Mouse (Mus musculus): ENCODE measurements at regions not wholly inside any gene's neighbourhood (a gene's known extent, or its start where the extent isn't known, plus 50 kb on each side); places are given as distances from the start of the nearest gene placed in this dataset.
A peak's percentile ranks its signal among the peaks of the same experiment; 100 is the strongest.

DNA sequence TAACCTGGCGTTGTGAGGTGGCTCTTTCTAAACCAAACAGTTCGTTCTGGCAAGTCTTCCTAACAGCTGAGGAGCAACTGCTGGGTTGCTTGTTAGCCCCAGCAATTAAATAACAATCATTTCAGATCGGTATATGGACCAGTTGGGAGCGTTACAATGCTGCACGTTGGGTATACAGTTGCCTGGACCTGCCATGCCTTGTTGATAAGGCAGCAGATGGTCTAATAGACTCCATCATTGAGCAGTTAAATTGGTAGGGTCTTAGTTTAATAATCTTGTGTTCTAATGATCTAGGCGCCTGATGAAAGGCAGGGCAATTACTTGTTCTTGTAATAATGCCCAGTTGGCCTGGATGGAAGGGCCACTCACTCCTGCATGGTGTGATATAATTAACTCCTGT lies 150.1 kb upstream of the Eomes start:
- no peak for ATAC-seq

DNA sequence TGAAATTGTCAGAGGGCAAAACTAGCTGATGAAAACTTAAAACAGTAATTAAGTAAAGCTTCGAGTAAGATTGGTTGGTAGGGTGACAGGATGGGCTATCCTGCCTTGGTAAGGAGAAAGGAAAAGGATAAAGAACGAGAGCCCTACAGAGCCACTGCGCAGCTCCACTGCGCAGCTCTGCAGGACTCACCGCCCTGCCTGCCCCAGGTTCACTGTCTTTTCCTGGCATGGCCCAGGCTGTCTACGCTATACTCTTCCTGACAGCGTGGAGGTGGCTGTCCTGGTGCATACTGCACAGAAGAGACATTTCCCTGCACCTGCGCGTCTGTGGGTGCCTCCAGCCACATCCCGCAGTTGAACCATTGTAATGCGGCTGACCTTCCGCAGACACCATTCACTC lies 136.6 kb upstream of the Eomes start:
- ATAC-seq, result no peak

DNA sequence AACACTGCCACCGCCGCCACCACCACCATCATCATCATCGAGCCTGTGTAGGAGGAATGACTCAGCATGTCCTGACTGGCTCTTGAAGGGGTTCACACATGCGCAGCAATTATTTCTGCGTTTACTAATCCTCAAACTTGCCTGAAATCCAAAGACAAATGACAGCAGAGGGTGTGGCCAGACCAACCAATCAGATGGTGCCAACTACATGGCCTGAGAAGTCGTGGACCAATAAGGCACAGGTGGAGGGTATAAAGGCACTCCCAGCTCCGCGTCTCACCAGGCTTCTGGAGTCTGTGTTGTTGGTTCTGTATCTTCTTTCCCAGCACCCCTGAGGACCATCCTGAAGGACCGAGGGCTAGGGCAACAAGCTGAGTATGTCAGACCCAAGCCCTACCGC lies 123.1 kb upstream of the Eomes start:
- ATAC-seq, result no peak

DNA sequence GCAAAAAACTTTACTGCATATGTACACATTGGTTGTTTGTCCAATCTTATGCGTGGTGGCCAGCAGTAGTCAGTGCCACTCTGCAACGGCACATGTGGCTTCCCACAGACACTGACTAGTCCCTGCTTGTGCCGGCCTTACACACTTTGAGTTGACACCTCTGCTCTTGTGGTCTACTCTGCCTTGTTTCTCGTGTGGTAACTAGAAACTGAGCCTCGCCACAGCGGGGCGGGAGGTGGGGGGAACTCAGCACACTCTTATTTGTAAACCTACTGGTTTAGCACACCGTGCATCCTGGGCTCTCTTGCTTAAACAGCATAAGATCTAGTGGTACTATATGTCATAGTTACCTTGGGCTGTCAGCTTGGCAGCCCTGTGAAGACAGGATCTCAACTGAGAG lies 120.6 kb upstream of the Eomes start:
- no peak for ATAC-seq

GRCm38 (mm10) chr9:118363929-118364328 lies 114.1 kb upstream of the Eomes start:
- no peak for ATAC-seq

- no peak for ATAC-seq
Measured at GRCm38 (mm10) chr9:118365431-118365830, 112.6 kb upstream of the Eomes start.

DNA sequence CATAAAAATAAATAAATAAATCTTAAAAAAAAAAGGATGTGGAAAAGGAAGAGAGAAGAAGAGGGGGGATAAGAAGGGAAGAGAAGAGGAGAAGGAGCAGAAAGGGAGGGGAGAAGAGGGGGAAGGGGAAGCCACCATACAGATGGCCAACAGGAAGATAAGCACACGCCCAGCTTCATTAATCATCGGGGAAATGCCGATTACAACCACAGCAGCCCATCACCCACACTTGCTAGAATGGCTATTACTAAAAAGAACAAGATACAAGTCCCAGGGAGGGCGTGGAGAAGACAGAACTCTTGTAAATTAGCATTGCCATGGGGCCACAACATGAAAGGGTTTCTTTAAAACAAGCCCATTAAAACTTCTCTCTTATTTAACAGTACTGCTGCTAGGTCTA lies 110.7 kb upstream of the Eomes start:
- ATAC-seq, result no peak

DNA sequence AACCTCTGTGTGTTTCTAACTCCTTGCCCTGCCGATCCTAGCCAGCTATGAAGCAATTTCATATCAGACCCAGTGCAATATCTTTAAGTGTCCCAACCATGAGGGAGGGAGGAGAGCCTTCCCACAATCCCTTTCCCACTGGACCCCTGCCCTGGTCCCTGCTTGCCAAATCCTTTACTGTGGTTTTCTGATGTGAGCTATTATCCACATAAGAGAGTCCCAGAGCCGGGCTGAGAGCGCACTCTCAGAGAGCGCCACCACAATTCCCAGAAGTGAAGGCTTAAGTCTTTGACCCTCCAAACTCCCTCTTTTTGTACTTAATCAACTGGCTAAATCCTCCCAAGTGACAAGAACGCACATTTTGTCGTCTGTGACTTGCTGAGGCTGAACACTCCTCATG lies 107.4 kb upstream of the Eomes start:
- ATAC-seq, result no peak

DNA sequence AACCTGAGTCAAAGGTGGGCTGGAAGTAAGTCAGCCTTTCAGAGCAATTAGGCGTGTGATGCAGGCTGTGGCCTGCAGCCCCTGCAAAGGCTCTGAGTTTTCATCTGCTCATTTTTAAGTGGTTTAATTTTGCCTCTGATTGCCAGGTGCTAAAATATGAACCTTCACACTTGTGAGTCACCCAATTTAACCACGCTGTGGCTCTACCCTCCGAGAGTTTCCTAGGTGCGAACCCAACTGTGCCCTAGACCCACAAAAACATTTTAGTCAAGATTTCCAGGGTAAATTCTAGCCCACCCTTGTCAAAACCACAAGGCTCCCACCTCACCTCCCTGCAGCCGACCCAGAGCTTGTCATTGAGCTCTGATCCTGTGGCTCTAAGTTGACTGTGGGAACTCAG lies 103.3 kb upstream of the Eomes start:
- ATAC-seq, result no peak

DNA sequence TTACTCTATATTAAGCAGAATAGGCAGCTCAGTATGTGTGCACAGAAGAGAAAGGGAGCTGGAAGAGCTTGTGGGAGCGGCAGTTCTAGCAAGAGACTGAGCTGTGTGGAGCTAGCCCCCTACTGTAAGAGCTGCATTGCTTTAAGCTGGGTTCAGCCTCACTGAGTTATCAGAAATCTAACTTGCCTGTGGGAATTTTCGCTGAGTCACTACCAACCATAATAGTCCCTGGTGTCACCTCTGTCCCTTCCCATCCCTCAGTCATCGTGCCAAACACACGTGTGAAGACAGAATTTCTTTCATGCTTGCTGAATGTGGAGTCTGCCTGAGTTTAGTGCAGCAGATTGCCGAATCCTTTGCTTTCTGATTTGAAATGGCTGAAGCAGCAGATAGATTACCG lies 99.0 kb upstream of the Eomes start:
- no peak for ATAC-seq

DNA sequence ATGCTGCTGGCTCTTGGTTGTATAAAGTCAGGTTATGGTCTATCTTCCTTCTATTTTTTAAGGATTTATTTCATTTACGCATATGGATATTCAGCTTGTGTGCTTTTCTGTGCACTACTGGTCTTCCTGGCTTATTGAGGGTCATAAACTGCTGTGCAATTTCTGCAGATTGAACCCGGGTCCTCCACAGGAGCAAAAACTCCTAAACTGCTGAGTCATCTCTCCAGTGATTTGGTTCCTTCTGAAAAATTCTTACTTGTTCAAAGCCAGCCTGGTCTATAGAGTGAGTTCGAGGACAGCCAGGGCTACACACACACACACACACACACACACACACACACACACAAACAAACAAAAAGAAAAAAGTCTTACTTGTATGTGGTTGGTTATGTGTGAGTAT lies 95.5 kb upstream of the Eomes start:
- ATAC-seq, result no peak

- ATAC-seq, result no peak
Measured at GRCm38 (mm10) chr9:118384610-118385009, 93.4 kb upstream of the Eomes start.

DNA sequence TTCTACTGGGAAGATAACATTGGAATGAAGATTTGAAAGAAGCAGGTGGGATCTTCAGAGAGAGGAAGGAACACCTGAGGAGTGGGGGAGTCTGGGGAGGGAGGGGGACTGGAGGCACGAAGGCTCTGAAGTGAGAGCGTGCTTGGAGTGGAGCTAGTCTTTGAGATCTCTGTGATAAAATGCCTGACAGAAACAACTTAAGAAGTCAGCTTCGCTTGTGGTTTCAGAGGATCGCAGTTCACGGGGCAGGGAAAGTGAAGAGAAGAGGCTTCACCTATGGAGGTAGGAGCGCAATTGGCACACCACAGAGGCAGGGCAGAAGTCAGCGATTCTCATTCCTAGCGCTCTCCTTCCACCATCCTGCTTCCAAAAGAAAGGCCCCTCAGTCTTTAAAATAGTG lies 90.4 kb upstream of the Eomes start:
- ATAC-seq, result no peak

GRCm38 (mm10) chr9:118389481-118390334 lies 88.3 kb upstream of the Eomes start:
- peak; percentile 30 for ATAC-seq

- peak; percentile 38 for ATAC-seq
Measured at GRCm38 (mm10) chr9:118390679-118391078, 87.3 kb upstream of the Eomes start.

- ATAC-seq, result no peak
Measured at GRCm38 (mm10) chr9:118391715-118392114, 86.3 kb upstream of the Eomes start.

DNA sequence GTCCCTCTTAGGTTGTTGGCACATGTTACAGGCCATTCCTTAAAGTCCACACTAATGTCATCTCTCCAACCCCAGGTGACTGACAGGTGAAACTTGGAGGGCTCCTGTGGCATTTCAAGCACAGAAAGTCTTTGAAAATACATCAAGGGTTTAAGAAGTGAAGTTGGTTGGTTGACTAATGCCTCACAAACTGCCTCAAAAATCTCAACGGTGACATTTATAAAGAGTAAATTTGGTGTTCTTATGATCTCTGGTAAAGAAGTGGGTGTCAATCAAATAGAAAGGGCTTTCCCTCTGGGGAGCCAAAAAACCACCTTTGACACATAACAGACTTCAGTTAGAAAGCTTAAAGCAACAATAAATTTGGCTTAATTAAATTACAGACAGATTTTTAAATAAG lies 85.2 kb upstream of the Eomes start:
- ATAC-seq, result no peak

GRCm38 (mm10) chr9:118393567-118393966 lies 84.4 kb upstream of the Eomes start:
- no peak for ATAC-seq

GRCm38 (mm10) chr9:118396425-118397053 lies 81.5 kb upstream of the Eomes start:
- ATAC-seq, result peak; percentile 74

DNA sequence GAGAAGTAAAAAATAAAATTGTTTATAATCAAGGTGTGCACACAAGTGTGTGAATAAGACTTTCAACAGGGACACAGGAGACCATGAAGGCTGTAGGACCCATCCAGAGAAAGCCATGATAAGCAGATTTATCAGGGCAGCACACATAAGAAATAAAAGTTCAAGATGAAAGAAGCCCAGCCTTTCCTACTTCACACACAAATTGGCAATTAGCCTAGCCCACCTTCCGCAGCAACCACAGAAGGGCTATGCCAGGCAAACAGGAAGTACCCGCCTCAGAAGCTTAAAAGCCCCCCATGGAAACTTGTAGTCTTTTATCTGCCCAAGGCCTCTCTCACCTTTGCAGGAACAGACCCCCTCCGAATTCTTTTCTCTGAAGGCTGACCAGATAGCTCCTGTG lies 77.5 kb upstream of the Eomes start:
- ATAC-seq, result no peak

- no peak for ATAC-seq
Measured at GRCm38 (mm10) chr9:118401170-118401569, 76.8 kb upstream of the Eomes start.

GRCm38 (mm10) chr9:118404867-118405266 lies 73.1 kb upstream of the Eomes start:
- no peak for ATAC-seq

DNA sequence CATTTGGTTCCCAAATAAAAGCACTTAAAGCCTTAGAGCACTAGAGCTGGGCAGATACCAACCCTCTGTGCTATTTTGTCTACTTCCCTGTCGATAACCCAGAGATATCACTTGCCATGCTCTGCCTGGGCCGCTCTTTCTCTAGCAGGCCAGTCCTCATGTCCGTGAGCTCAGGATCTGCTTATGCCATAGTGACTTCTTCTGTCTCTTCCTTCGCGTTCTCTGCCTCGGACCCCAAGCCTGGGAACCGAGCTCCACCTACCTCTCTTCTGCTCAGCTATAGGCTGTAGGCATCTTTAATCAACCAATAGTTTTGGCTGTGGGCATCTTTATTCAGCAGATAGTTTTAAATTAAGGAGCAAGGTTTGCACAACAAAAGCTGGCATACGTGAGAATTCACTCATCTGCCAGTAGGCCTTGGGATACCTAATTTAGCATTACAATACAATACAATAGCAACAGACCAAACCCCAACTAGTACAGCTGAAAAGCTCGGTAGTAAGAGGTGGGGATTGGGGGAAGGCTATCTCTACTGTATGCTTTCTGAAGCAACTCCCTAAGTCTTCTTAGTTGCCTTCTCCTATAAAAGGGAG lies 72.0 kb upstream of the Eomes start:
- no peak for ATAC-seq

GRCm38 (mm10) chr9:118416032-118416431 lies 62.0 kb upstream of the Eomes start:
- ATAC-seq, result no peak
